In the genomic region with DNA sequence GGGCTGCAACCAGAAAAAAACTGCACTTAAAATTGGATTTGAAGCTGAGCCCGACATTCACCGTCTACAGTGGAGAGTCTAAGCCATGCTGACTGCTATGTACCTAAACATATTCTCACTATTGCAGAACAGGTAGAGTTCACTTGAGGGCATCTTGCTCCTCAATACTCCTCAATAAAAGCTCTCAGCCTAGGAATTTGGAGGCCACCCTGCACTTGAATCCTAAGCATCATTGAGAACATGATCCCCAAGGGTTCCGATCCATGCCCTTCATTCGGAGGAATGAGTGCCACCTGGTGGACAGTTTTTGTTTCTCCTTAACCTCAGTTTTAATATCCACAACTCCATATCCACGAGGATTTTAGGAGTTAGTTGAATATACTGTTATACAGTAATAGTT, we compare ENCODE assay signal across 9 mouse cellular contexts. TPM values are rescaled to one million over a fixed set of nuclear protein-coding genes. Genes with fewer than 3 reads are reported as not detected.
DNase-seq lines count a peak whose midpoint lies in the region; ATAC-seq and TF ChIP-seq lines count a peak whose summit lies in the region.
"Had no signal": no experiment of that assay in that cellular context is flagged by ENCODE, and none has a peak within 500 bp of the region (broad histone marks: within the 10 kb centered on the region; RNA-seq: fewer than 3 reads in every experiment).

No protein-coding gene starts in this region.

- no peak overlapping the region for H3K9ac ChIP-seq in hindbrain, postnatal 0 days (replicated peaks; ENCODE audit: low read length)
- no peak overlapping the region for H3K9ac ChIP-seq in lung, embryonic 16.5 days (ENCODE audit: low read length)
- H3K9ac ChIP-seq: heart, embryonic 15.5 days had no signal

- no peak overlapping the region for H3K4me3 ChIP-seq in hindbrain, postnatal 0 days (ENCODE audit: low read length)
- no peak overlapping the region for H3K4me3 ChIP-seq in lung, embryonic 16.5 days (ENCODE audit: low read length)
- H3K4me3 ChIP-seq: heart, embryonic 15.5 days had no signal

- ATAC-seq in CD4-positive, CD25-positive, alpha-beta regulatory T cell, adult 4 months, result no peak
- peak; percentile 29 for ATAC-seq in hindbrain, postnatal 0 days
- ATAC-seq in lung, embryonic 16.5 days (ENCODE audit: low read depth), result peak; percentile 76

- no peaks in the 10 kb centered on the region for H3K4me1 ChIP-seq in hindbrain, postnatal 0 days (ENCODE audit: insufficient read depth, low read length)
- H3K4me1 ChIP-seq in lung, embryonic 16.5 days (replicated peaks; ENCODE audit: control insufficient read depth, insufficient read depth, low read length), result peaks cover 4% of the 10 kb centered on the region; the same call in 1 of the 2 replicates
- H3K4me1 ChIP-seq: heart, embryonic 15.5 days had no signal

- 46% methylated on average over 5 of the region's 5 CpGs for WGBS in hindbrain, postnatal 0 days
- 21% methylated on average over 5 of the region's 5 CpGs for WGBS in lung, embryonic 16.5 days

- peak; percentile 63 for DNase-seq in CD4-positive, CD25-positive, alpha-beta regulatory T cell, adult 2 months (ENCODE audit: low read depth, low spot score)
- peak; percentile 63 for DNase-seq in testis, postnatal 10 days (ENCODE audit: low spot score)
- DNase-seq in testis, postnatal 14 days (ENCODE audit: low spot score), result no peak
- DNase-seq in embryo, embryonic 9.5 days (ENCODE audit: extremely low spot score), result peak; percentile 57
- peak; percentile 86 for DNase-seq in hindbrain, postnatal 0 days (ENCODE audit: low spot score)
- DNase-seq in right cerebral cortex, postnatal 14 days, result peak; percentile 51

- H3K27me3 ChIP-seq in hindbrain, postnatal 0 days (ENCODE audit: insufficient read depth, low read length), result no peaks in the 10 kb centered on the region
- no peaks in the 10 kb centered on the region for H3K27me3 ChIP-seq in lung, embryonic 16.5 days (ENCODE audit: control insufficient read depth, insufficient read depth, low read depth, low read length)
- H3K27me3 ChIP-seq: heart, embryonic 15.5 days had no signal

- peak; percentile 80 for TF ChIP-seq CTCF in hindbrain, postnatal 0 days (IDR thresholded peaks at IDR 0.05; ENCODE audit: low read depth)

- no peak overlapping the region for H3K27ac ChIP-seq in hindbrain, postnatal 0 days
- no peak overlapping the region for H3K27ac ChIP-seq in lung, embryonic 16.5 days (ENCODE audit: low read length)
- H3K27ac ChIP-seq: heart, embryonic 15.5 days had no signal

- no peaks in the 10 kb centered on the region for H3K9me3 ChIP-seq in hindbrain, postnatal 0 days (ENCODE audit: low read length)
- no peaks in the 10 kb centered on the region for H3K9me3 ChIP-seq in lung, embryonic 16.5 days (ENCODE audit: control insufficient read depth, low read length)
- H3K9me3 ChIP-seq: heart, embryonic 15.5 days had no signal

- H3K36me3 ChIP-seq in hindbrain, postnatal 0 days (ENCODE audit: insufficient read depth, low read length), result no peaks in the 10 kb centered on the region
- H3K36me3 ChIP-seq in lung, embryonic 16.5 days (ENCODE audit: control insufficient read depth, insufficient read depth, low read length), result no peaks in the 10 kb centered on the region
- H3K36me3 ChIP-seq: heart, embryonic 15.5 days had no signal

- no peak overlapping the region for H3K4me2 ChIP-seq in hindbrain, postnatal 0 days (ENCODE audit: low read depth, low read length)
- no peak overlapping the region for H3K4me2 ChIP-seq in lung, embryonic 16.5 days (ENCODE audit: low read depth, low read length)
- H3K4me2 ChIP-seq: heart, embryonic 15.5 days had no signal

RNA-seq across cellular contexts. Expression of a gene that starts 28.9 kb away (rescaled TPM):
- 1 to 10 TPM in 1 of 2 experiments, under 1 TPM in 1; 0.23 to 1.1 TPM for polyA plus RNA-seq in CD4-positive, CD25-positive, alpha-beta regulatory T cell, adult 4 months (2017; shearing (Covaris generic))
- total RNA-seq in hindbrain, postnatal 0 days (2014; rRNA removed), result 20.3 and 27.9 TPM in 2 replicates
- polyA plus RNA-seq in hindbrain, postnatal 0 days (2015; fragmentation: Nextera tagmentation; extraction: Ambion mirVana), result 44.7 and 45.2 TPM in 2 replicates
- polyA plus RNA-seq in lung, embryonic 16.5 days (2015; fragmentation: Nextera tagmentation; extraction: Ambion mirVana), result 80.4 and 83.0 TPM in 2 replicates

RNA-seq across cellular contexts. Expression of a gene that starts 42.2 kb away (rescaled TPM):
- 100 to 1,000 TPM; 123 to 149 TPM for polyA plus RNA-seq in CD4-positive, CD25-positive, alpha-beta regulatory T cell, adult 4 months (2017; shearing (Covaris generic))
- 0.07 and 0.78 TPM in 2 replicates for total RNA-seq in hindbrain, postnatal 0 days (2014; rRNA removed)
- 0.31 and 0.40 TPM in 2 replicates for polyA plus RNA-seq in hindbrain, postnatal 0 days (2015; fragmentation: Nextera tagmentation; extraction: Ambion mirVana)
- polyA plus RNA-seq in lung, embryonic 16.5 days (2015; fragmentation: Nextera tagmentation; extraction: Ambion mirVana), result 1.4 and 2.3 TPM in 2 replicates

Comparison
In these comparisons a context has a peak if more than half of its experiments do, and no peak if none do; other contexts are left out.
1. RNA of a gene that starts 28.9 kb away (polyA plus RNA-seq): 80.4 to 83.0 TPM in lung, embryonic 16.5 days and 44.7 to 45.2 TPM in hindbrain, postnatal 0 days; 0.23 to 1.1 TPM in CD4-positive, CD25-positive, alpha-beta regulatory T cell, adult 4 months; every median in the first group is over 10 times any median in the second.
2. RNA of a gene that starts 42.2 kb away (polyA plus RNA-seq): 123 to 149 TPM in CD4-positive, CD25-positive, alpha-beta regulatory T cell, adult 4 months; 1.4 to 2.3 TPM in lung, embryonic 16.5 days and 0.31 to 0.40 TPM in hindbrain, postnatal 0 days; every median in the first group is over 10 times any median in the second.